Mouse (Mus musculus) limb, embryonic 11.5 days (tissue): ENCODE data around the gene Asnsd1. TPM values are rescaled to one million over a fixed set of nuclear protein-coding genes. Genes with fewer than 3 reads are reported as not detected.

Experiments
- ATAC-seq: fragments of 200-750 bp; cut with Nextera tagmentation; 2 replicates; pipeline ENCODE4 v1.8.0; 2017; ENCODE audit warnings: low read depth; ENCODE audit not compliant: insufficient number of reproducible peaks, low FRiP score, low TSS enrichment
- DNase-seq: peaks from one replicate; pipeline ENCODE4 v3.0.0-alpha.2; 2015; ENCODE audit warnings: low spot score
- H3K27ac ChIP-seq: fragments of 300-500 bp; sonication (generic); replicated peaks from 2 replicates; pipeline ENCODE4 v1.5.1; 2014; ENCODE audit warnings: low read depth, mild to moderate bottlenecking, low read length
- H3K27me3 ChIP-seq: fragments of 300-500 bp; sonication (generic); 2 replicates; pipeline ENCODE4 v1.6.1; 2014; ENCODE audit warnings: mild to moderate bottlenecking, low read length, mixed read lengths; ENCODE audit not compliant: control insufficient read depth, insufficient read depth
- H3K36me3 ChIP-seq: fragments of 300-500 bp; sonication (generic); 2 replicates; pipeline ENCODE4 v1.6.1; 2014; ENCODE audit warnings: mild to moderate bottlenecking, low read length, moderate library complexity, mixed read lengths; ENCODE audit not compliant: control insufficient read depth, insufficient read depth
- H3K4me1 ChIP-seq: fragments of 300-500 bp; sonication (generic); 2 replicates; pipeline ENCODE4 v1.6.1; 2014; ENCODE audit warnings: low read length, mixed read lengths; ENCODE audit not compliant: control insufficient read depth, insufficient read depth
- H3K4me2 ChIP-seq: fragments of 300-500 bp; sonication (generic); 2 replicates; pipeline ENCODE4 v1.6.1; 2014; ENCODE audit warnings: low read depth, mild to moderate bottlenecking, moderate library complexity; ENCODE audit not compliant: severe bottlenecking
- H3K4me3 ChIP-seq: fragments of 300-500 bp; sonication (generic); 2 replicates; pipeline ENCODE4 v1.5.1; 2014; ENCODE audit warnings: low read depth, low read length
- H3K9ac ChIP-seq: fragments of 300-500 bp; sonication (generic); 2 replicates; pipeline ENCODE4 v1.6.1; 2014; ENCODE audit warnings: mild to moderate bottlenecking, low read length
- H3K9me3 ChIP-seq: fragments of 300-500 bp; sonication (generic); 2 replicates; pipeline ENCODE4 v1.6.1; 2016; ENCODE audit warnings: low read length; ENCODE audit not compliant: control insufficient read depth
- WGBS: fragments of 180-500 bp; shearing (Covaris S2); extraction: QIAGEN DNeasy Blood & Tissue Kit; methylation state at CpG from one replicate; pipeline ENCODE4 v1.1.7; 2014; 5-methylcytosine and 5-hydroxymethylcytosine counted together
- polyA plus RNA-seq: library from polyadenylated mRNA; unstranded; fragments of >200 nt; fragmentation: Nextera tagmentation; extraction: Ambion mirVana; gene quantifications from 2 replicates; pipeline ENCODE4 v1.2.1, GENCODE M21; 2014

Asnsd1 gene
- polyA plus RNA-seq, 1 experiment from 2014 or later: 99.0 TPM

DNA sequence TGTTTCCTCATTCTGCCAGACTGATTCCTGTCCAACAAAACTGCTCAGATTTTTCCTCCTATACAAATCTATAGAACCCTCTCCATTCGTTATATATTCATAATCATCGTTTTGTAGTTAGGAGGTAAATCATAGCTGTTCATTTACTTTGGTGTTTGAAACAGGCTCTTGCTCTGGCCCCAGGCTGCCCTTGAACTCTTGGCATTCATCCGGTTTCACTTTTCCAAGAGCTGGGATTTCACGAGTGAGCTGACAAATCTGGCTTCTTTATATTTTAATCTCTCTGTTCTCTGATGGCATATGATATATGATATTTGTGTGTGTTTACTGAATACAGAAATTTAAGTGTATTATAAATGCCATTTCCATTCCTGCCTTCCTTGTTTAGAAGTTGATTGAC lies 52.0 kb downstream of the Asnsd1 start:
- ATAC-seq (no peak), DNase-seq (no peak)
- no peak overlapping the region for H3K4me3 ChIP-seq
- H3K27me3 ChIP-seq: no peaks in the 10 kb centered on the region
- H3K9ac ChIP-seq: no peak overlapping the region
- H3K36me3 ChIP-seq: no peaks in the 10 kb centered on the region
- 87% methylated on average over 4 of the region's 4 CpGs for WGBS
- no peaks in the 10 kb centered on the region for H3K9me3 ChIP-seq
- H3K4me1 ChIP-seq: 0 out of 2 replicates have a peak, but pooled peaks cover 2% of the 10 kb centered on the region
- H3K27ac ChIP-seq: no peak overlapping the region
- no peak overlapping the region for H3K4me2 ChIP-seq

DNA sequence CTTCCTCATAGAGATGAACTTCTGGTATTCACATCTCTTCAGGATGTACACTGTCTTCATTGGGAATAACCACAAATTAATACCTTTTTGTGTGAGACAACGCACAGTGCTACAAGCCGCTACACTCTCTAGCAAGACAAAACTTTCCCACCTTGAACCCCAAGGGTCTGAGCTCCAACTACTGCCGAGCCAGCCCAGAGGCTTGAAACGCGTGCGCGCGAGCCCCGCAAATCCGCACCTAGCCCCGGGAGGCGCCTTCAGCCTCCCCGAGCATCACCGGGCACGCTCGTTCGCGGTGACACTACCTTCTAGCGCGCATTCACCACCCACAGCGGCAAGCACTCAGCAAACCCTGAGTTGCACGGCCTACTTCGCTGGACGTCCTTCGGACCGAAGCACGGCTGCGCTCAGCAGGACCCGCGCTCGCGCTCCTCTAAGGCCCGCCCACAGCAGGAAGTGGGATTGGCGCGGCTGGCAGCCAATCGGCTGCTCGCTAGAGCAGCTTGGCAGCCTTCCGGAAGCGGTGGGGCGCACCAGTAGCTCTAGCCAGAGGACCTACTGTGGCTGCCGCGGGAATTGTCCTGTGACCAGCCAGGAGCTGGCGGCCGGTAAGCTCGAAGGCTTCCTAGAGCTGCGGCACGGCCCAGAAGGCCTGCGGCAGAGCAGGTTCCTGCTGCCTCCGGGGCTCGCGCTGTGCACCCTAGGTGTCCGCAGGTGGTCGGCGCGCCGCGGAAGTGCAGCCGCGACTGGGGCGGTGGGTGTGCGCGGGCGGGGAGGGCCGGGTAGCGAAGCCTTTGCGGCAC lies 55.8 kb downstream of the Asnsd1 start, which contains the start of the genes Pms1, Ormdl1 and Gm28778:
Pms1 (minus strand) TSS at position 438 of the 803 bp plus-strand sequence.
Ormdl1 (plus strand) TSS at position 515 of the 803 bp plus-strand sequence.
Gm28778 (plus strand) TSS at position 531 of the 803 bp plus-strand sequence.
- no peaks in the 10 kb centered on the region for H3K9me3 ChIP-seq
- no peaks in the 10 kb centered on the region for H3K36me3 ChIP-seq
- no peak within 1 kb of the TSS; the same call in 1 of the 2 replicates for H3K27ac ChIP-seq
- H3K4me1 ChIP-seq: 0 out of 2 replicates have a peak, but pooled peaks cover 2% of the 10 kb centered on the region
- no peaks in the 10 kb centered on the region for H3K27me3 ChIP-seq
- H3K4me2 ChIP-seq: peak within 1 kb of the TSS; percentile 49
- H3K9ac ChIP-seq: peak within 1 kb of the TSS; percentile 90
- DNase-seq: peak; percentile 95
- ATAC-seq: peak; percentile 100
- H3K4me3 ChIP-seq: peak within 1 kb of the TSS; percentile 78
- WGBS: under 1% methylated on average over 66 of the region's 66 CpGs

Other genes with a start within 250 kb of the Asnsd1 start
- not detected in 2 replicates for gene 1700019A02Rik, start 165.1 kb downstream of the Asnsd1 start, polyA plus RNA-seq
- gene Pms1, start 55.7 kb downstream of the Asnsd1 start, polyA plus RNA-seq: 26.0 and 27.4 TPM in 2 replicates
- gene Ormdl1, start 55.7 kb downstream of the Asnsd1 start, polyA plus RNA-seq: 67.8 and 68.4 TPM in 2 replicates
- not detected in 2 replicates for gene Gm28778, start 55.6 kb downstream of the Asnsd1 start, polyA plus RNA-seq
- 21.6 and 22.2 TPM in 2 replicates for gene Osgepl1, start 39.1 kb downstream of the Asnsd1 start, polyA plus RNA-seq
- 3.6 and 14.6 TPM in 2 replicates for gene Asdurf, start 133 bp downstream of the Asnsd1 start, polyA plus RNA-seq
- gene Gm28551, start 85 bp downstream of the Asnsd1 start, polyA plus RNA-seq: 0.60 and 0.61 TPM in 2 replicates